In genomic region chr2:32905297-32905696, GRCm38 (mm10) we compare ENCODE assay signal across 16 mouse cellular contexts. TPM values are rescaled to one million over a fixed set of nuclear protein-coding genes. Genes with fewer than 3 reads are reported as not detected.
DNase-seq lines count a peak whose midpoint lies in the region; ATAC-seq and TF ChIP-seq lines count a peak whose summit lies in the region.
"Had no signal": no experiment of that assay in that cellular context is flagged by ENCODE, and none has a peak within 500 bp of the region (broad histone marks: within the 10 kb centered on the region; RNA-seq: fewer than 3 reads in every experiment).

No protein-coding gene starts in this region.

- H3K9ac ChIP-seq in embryonic facial prominence, embryonic 12.5 days = no peak overlapping the region
- H3K9ac ChIP-seq in hindbrain, embryonic 13.5 days = no peak overlapping the region
- H3K9ac ChIP-seq in hindbrain, postnatal 0 days (replicated peaks; ENCODE audit: low read length) = no peak overlapping the region
- no peak overlapping the region for H3K9ac ChIP-seq in lung, embryonic 15.5 days
- no peak overlapping the region for H3K9ac ChIP-seq in stomach, embryonic 14.5 days (replicated peaks; ENCODE audit: low read depth, low read length)
- H3K9ac ChIP-seq: hindbrain, embryonic 15.5 days; liver, embryonic 14.5 days had no signal

- H3K4me3 ChIP-seq in embryonic facial prominence, embryonic 12.5 days = no peak overlapping the region
- H3K4me3 ChIP-seq in embryonic facial prominence, embryonic 10.5 days = no peak overlapping the region
- no peak overlapping the region for H3K4me3 ChIP-seq in hindbrain, embryonic 13.5 days
- H3K4me3 ChIP-seq in hindbrain, postnatal 0 days (ENCODE audit: low read length) = no peak overlapping the region
- no peak overlapping the region for H3K4me3 ChIP-seq in lung, embryonic 15.5 days
- no peak overlapping the region for H3K4me3 ChIP-seq in stomach, embryonic 14.5 days (ENCODE audit: low read depth, low read length)
- H3K4me3 ChIP-seq: gastrocnemius, adult 2 months; hindbrain, embryonic 15.5 days had no signal

- H3K27me3 ChIP-seq in embryonic facial prominence, embryonic 12.5 days = no peaks in the 10 kb centered on the region
- peaks cover 2% of the 10 kb centered on the region; the same call in 1 of the 2 replicates for H3K27me3 ChIP-seq in embryonic facial prominence, embryonic 10.5 days (replicated peaks; ENCODE audit: low read depth, poor library complexity, severe bottlenecking)
- no peaks in the 10 kb centered on the region for H3K27me3 ChIP-seq in hindbrain, embryonic 13.5 days
- no peaks in the 10 kb centered on the region for H3K27me3 ChIP-seq in hindbrain, postnatal 0 days (ENCODE audit: insufficient read depth, low read length)
- H3K27me3 ChIP-seq in lung, embryonic 15.5 days = no peaks in the 10 kb centered on the region
- no peaks in the 10 kb centered on the region for H3K27me3 ChIP-seq in stomach, embryonic 14.5 days (ENCODE audit: control insufficient read depth, insufficient read depth, low read length)
- H3K27me3 ChIP-seq: hindbrain, embryonic 15.5 days had no signal

- WGBS in embryonic facial prominence, embryonic 12.5 days = 78% methylated on average over 8 of the region's 8 CpGs
- WGBS in embryonic facial prominence, embryonic 10.5 days = 82% methylated on average over 8 of the region's 8 CpGs
- WGBS in hindbrain, embryonic 13.5 days = 81% methylated on average over 8 of the region's 8 CpGs
- WGBS in hindbrain, postnatal 0 days = 72% methylated on average over 8 of the region's 8 CpGs
- 67% methylated on average over 8 of the region's 8 CpGs for WGBS in lung, embryonic 15.5 days
- 79% methylated on average over 8 of the region's 8 CpGs for WGBS in stomach, embryonic 14.5 days

- no peak overlapping the region for H3K4me2 ChIP-seq in embryonic facial prominence, embryonic 12.5 days (replicated peaks)
- no peak overlapping the region for H3K4me2 ChIP-seq in hindbrain, embryonic 13.5 days
- H3K4me2 ChIP-seq in hindbrain, postnatal 0 days (ENCODE audit: low read depth, low read length) = no peak overlapping the region
- H3K4me2 ChIP-seq in lung, embryonic 15.5 days = no peak overlapping the region
- 0 out of 2 replicates have a peak overlapping the region, but pooled peaks have one; percentile 7 for H3K4me2 ChIP-seq in stomach, embryonic 14.5 days (replicated peaks; ENCODE audit: low read depth, low read length)
- H3K4me2 ChIP-seq: hindbrain, embryonic 15.5 days had no signal

- peaks cover 24% of the 10 kb centered on the region for H3K4me1 ChIP-seq in embryonic facial prominence, embryonic 12.5 days
- H3K4me1 ChIP-seq in embryonic facial prominence, embryonic 10.5 days = peaks cover 44% of the 10 kb centered on the region
- H3K4me1 ChIP-seq in hindbrain, embryonic 13.5 days (replicated peaks) = peaks cover 35% of the 10 kb centered on the region
- peaks cover 12% of the 10 kb centered on the region for H3K4me1 ChIP-seq in hindbrain, postnatal 0 days (ENCODE audit: insufficient read depth, low read length)
- H3K4me1 ChIP-seq in lung, embryonic 15.5 days = peaks cover 69% of the 10 kb centered on the region
- peaks cover 50% of the 10 kb centered on the region for H3K4me1 ChIP-seq in stomach, embryonic 14.5 days (ENCODE audit: control insufficient read depth, insufficient read depth, low read length)

- no peak for TF ChIP-seq CTCF in hindbrain, postnatal 0 days (IDR thresholded peaks at IDR 0.05; ENCODE audit: low read depth)

- H3K36me3 ChIP-seq in embryonic facial prominence, embryonic 12.5 days = peaks cover 12% of the 10 kb centered on the region
- H3K36me3 ChIP-seq in embryonic facial prominence, embryonic 10.5 days (replicated peaks) = peaks cover 23% of the 10 kb centered on the region
- peaks cover 13% of the 10 kb centered on the region for H3K36me3 ChIP-seq in hindbrain, embryonic 13.5 days
- H3K36me3 ChIP-seq in hindbrain, postnatal 0 days (ENCODE audit: insufficient read depth, low read length) = 0 out of 2 replicates have a peak, but pooled peaks cover 3% of the 10 kb centered on the region
- H3K36me3 ChIP-seq in lung, embryonic 15.5 days = peaks cover 11% of the 10 kb centered on the region
- H3K36me3 ChIP-seq in stomach, embryonic 14.5 days (ENCODE audit: control insufficient read depth, insufficient read depth, low read length) = no peaks in the 10 kb centered on the region; the same call in 1 of the 2 replicates

- DNase-seq in embryonic facial prominence, embryonic 10.5 days (ENCODE audit: low spot score) = no peak
- DNase-seq in hindbrain, postnatal 0 days (ENCODE audit: low spot score) = no peak
- DNase-seq in lung, postnatal 4 days = no peak
- DNase-seq in natural killer cell, adult 2 months (ENCODE audit: low spot score in 2 of 2) = no peak
- DNase-seq: cerebellum, adult 9-10 months; gastrocnemius, adult 2 months; kidney, adult 8-10 months; kidney, postnatal 36 days; right cerebral cortex, postnatal 14 days; thymus, postnatal 36 days had no signal

- 0 out of 2 replicates have a peak overlapping the region, but pooled peaks have one; percentile 6 for H3K27ac ChIP-seq in embryonic facial prominence, embryonic 12.5 days
- H3K27ac ChIP-seq in embryonic facial prominence, embryonic 10.5 days (replicated peaks) = no peak overlapping the region
- peak overlapping the region; percentile 12; the same call in 1 of the 2 replicates for H3K27ac ChIP-seq in hindbrain, embryonic 13.5 days
- H3K27ac ChIP-seq in hindbrain, postnatal 0 days = no peak overlapping the region
- 0 out of 2 replicates have a peak overlapping the region, but pooled peaks have one; percentile 39 for H3K27ac ChIP-seq in lung, embryonic 15.5 days
- H3K27ac ChIP-seq in stomach, embryonic 14.5 days (ENCODE audit: low read length) = peak overlapping the region; percentile 66; the same call in 1 of the 2 replicates
- H3K27ac ChIP-seq: hindbrain, embryonic 15.5 days; liver, embryonic 14.5 days had no signal

- no peak for ATAC-seq in embryonic facial prominence, embryonic 12.5 days (ENCODE audit: insufficient number of reproducible peaks, insufficient read depth, low FRiP score, low TSS enrichment)
- ATAC-seq in hindbrain, embryonic 13.5 days (ENCODE audit: low FRiP score) = no peak
- ATAC-seq in hindbrain, postnatal 0 days = no peak
- no peak for ATAC-seq in lung, embryonic 15.5 days (ENCODE audit: borderline replicate concordance, extremely low read depth, low FRiP score, low TSS enrichment)
- ATAC-seq in stomach, embryonic 14.5 days (ENCODE audit: insufficient number of reproducible peaks, insufficient read depth, low FRiP score, low read depth) = no peak

- no peaks in the 10 kb centered on the region for H3K9me3 ChIP-seq in embryonic facial prominence, embryonic 12.5 days
- no peaks in the 10 kb centered on the region for H3K9me3 ChIP-seq in embryonic facial prominence, embryonic 10.5 days
- no peaks in the 10 kb centered on the region for H3K9me3 ChIP-seq in hindbrain, embryonic 13.5 days
- no peaks in the 10 kb centered on the region for H3K9me3 ChIP-seq in hindbrain, postnatal 0 days (ENCODE audit: low read length)
- H3K9me3 ChIP-seq in lung, embryonic 15.5 days = no peaks in the 10 kb centered on the region
- H3K9me3 ChIP-seq in stomach, embryonic 14.5 days (ENCODE audit: control insufficient read depth, low read depth, low read length) = no peaks in the 10 kb centered on the region
- H3K9me3 ChIP-seq: hindbrain, embryonic 15.5 days had no signal

RNA-seq across cellular contexts. Expression of gene Fam129b, which starts 29.4 kb away (rescaled TPM):
- polyA plus RNA-seq in embryonic facial prominence, embryonic 12.5 days (2016; fragmentation: Nextera tagmentation; extraction: Ambion mirVana) = 48.8 and 54.7 TPM in 2 replicates
- polyA plus RNA-seq in embryonic facial prominence, embryonic 10.5 days (2016; fragmentation: Nextera tagmentation; extraction: Ambion mirVana) = 43.9 and 46.4 TPM in 2 replicates
- polyA plus RNA-seq in hindbrain, embryonic 13.5 days (2015; fragmentation: Nextera tagmentation; extraction: Ambion mirVana) = 31.6 and 32.4 TPM in 2 replicates
- 49.8 and 52.7 TPM in 2 replicates for total RNA-seq in hindbrain, postnatal 0 days (2014; rRNA removed)
- polyA plus RNA-seq in hindbrain, postnatal 0 days (2015; fragmentation: Nextera tagmentation; extraction: Ambion mirVana) = 20.8 and 23.5 TPM in 2 replicates
- 114 and 117 TPM in 2 replicates for polyA plus RNA-seq in lung, embryonic 15.5 days (2015; fragmentation: Nextera tagmentation; extraction: Ambion mirVana)
- polyA plus RNA-seq in stomach, embryonic 14.5 days (2014; fragmentation: Nextera tagmentation; extraction: Ambion mirVana) = 31.9 and 34.7 TPM in 2 replicates

RNA-seq across cellular contexts. Expression of gene Rpl12, which starts 56.1 kb away (rescaled TPM):
- polyA plus RNA-seq in embryonic facial prominence, embryonic 12.5 days (2016; fragmentation: Nextera tagmentation; extraction: Ambion mirVana) = 160 and 169 TPM in 2 replicates
- 196 and 200 TPM in 2 replicates for polyA plus RNA-seq in embryonic facial prominence, embryonic 10.5 days (2016; fragmentation: Nextera tagmentation; extraction: Ambion mirVana)
- polyA plus RNA-seq in hindbrain, embryonic 13.5 days (2015; fragmentation: Nextera tagmentation; extraction: Ambion mirVana) = 92.0 and 108 TPM in 2 replicates
- 154 and 168 TPM in 2 replicates for total RNA-seq in hindbrain, postnatal 0 days (2014; rRNA removed)
- 92.2 and 101 TPM in 2 replicates for polyA plus RNA-seq in hindbrain, postnatal 0 days (2015; fragmentation: Nextera tagmentation; extraction: Ambion mirVana)
- polyA plus RNA-seq in lung, embryonic 15.5 days (2015; fragmentation: Nextera tagmentation; extraction: Ambion mirVana) = 164 and 167 TPM in 2 replicates
- polyA plus RNA-seq in stomach, embryonic 14.5 days (2014; fragmentation: Nextera tagmentation; extraction: Ambion mirVana) = 232 and 269 TPM in 2 replicates

RNA-seq across cellular contexts. Expression of gene Lrsam1, which starts 56.1 kb away (rescaled TPM):
- polyA plus RNA-seq in embryonic facial prominence, embryonic 12.5 days (2016; fragmentation: Nextera tagmentation; extraction: Ambion mirVana) = 14.3 and 14.4 TPM in 2 replicates
- 7.8 and 8.9 TPM in 2 replicates for polyA plus RNA-seq in embryonic facial prominence, embryonic 10.5 days (2016; fragmentation: Nextera tagmentation; extraction: Ambion mirVana)
- polyA plus RNA-seq in hindbrain, embryonic 13.5 days (2015; fragmentation: Nextera tagmentation; extraction: Ambion mirVana) = 19.6 and 26.0 TPM in 2 replicates
- 37.9 and 50.0 TPM in 2 replicates for total RNA-seq in hindbrain, postnatal 0 days (2014; rRNA removed)
- polyA plus RNA-seq in hindbrain, postnatal 0 days (2015; fragmentation: Nextera tagmentation; extraction: Ambion mirVana) = 19.5 and 22.1 TPM in 2 replicates
- polyA plus RNA-seq in lung, embryonic 15.5 days (2015; fragmentation: Nextera tagmentation; extraction: Ambion mirVana) = 7.5 and 9.7 TPM in 2 replicates
- 7.8 and 8.8 TPM in 2 replicates for polyA plus RNA-seq in stomach, embryonic 14.5 days (2014; fragmentation: Nextera tagmentation; extraction: Ambion mirVana)

RNA-seq across cellular contexts. Expression of gene Stxbp1, which starts 58.3 kb away (rescaled TPM):
- polyA plus RNA-seq in embryonic facial prominence, embryonic 12.5 days (2016; fragmentation: Nextera tagmentation; extraction: Ambion mirVana) = 28.3 and 32.4 TPM in 2 replicates
- polyA plus RNA-seq in embryonic facial prominence, embryonic 10.5 days (2016; fragmentation: Nextera tagmentation; extraction: Ambion mirVana) = 24.4 and 25.1 TPM in 2 replicates
- 180 and 193 TPM in 2 replicates for polyA plus RNA-seq in hindbrain, embryonic 13.5 days (2015; fragmentation: Nextera tagmentation; extraction: Ambion mirVana)
- total RNA-seq in hindbrain, postnatal 0 days (2014; rRNA removed) = 142 and 149 TPM in 2 replicates
- 318 and 348 TPM in 2 replicates for polyA plus RNA-seq in hindbrain, postnatal 0 days (2015; fragmentation: Nextera tagmentation; extraction: Ambion mirVana)
- polyA plus RNA-seq in lung, embryonic 15.5 days (2015; fragmentation: Nextera tagmentation; extraction: Ambion mirVana) = 21.0 and 22.3 TPM in 2 replicates
- polyA plus RNA-seq in stomach, embryonic 14.5 days (2014; fragmentation: Nextera tagmentation; extraction: Ambion mirVana) = 22.6 and 23.5 TPM in 2 replicates

Comparison
In these comparisons a context has a peak if more than half of its experiments do, and no peak if none do; other contexts are left out.
1. H3K27ac ChIP-seq: peak in embryonic facial prominence, embryonic 12.5 days (single experiment), hindbrain, embryonic 13.5 days (single experiment), lung, embryonic 15.5 days (single experiment) and stomach, embryonic 14.5 days (single experiment); none in embryonic facial prominence, embryonic 10.5 days (single experiment) and hindbrain, postnatal 0 days (single experiment).